Mouse (Mus musculus) spleen, adult 12 weeks (tissue): ENCODE measurements around the gene Cdk5.

Experiments
- DNase-seq: peaks from one replicate; pipeline ENCODE4 v3.0.0; 2022; ENCODE audit warnings: low spot score

The Cdk5 gene

GRCm38 (mm10) chr5:24423129-24424003, at the start of gene Cdk5, which contains the start of gene Slc4a2:
TSS of gene Cdk5 (minus strand) at chr5:24423530.
TSS of gene Slc4a2 (plus strand) at chr5:24423837.
- peak; percentile 91 for DNase-seq

DNA sequence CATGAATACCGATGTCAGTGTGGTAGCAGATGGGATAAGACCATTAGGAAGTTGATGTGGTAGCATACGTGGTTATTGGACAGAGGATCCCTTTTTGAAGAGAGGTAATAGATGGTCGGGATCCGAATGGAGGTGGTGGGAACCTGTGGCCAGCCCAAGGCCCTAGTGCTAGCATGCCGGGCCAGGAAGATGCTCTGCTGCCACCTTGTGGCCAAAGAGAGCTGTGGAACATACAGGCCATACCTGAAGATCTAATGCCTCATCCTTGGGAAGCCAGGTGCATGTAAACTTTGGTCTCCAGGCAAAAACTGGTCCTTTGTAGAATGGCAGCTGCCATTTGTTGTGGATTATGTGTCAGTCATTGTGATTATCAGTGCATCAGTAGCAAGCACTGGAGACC, 47.3 kb upstream of the Cdk5 start:
- DNase-seq = peak; percentile 55

DNA sequence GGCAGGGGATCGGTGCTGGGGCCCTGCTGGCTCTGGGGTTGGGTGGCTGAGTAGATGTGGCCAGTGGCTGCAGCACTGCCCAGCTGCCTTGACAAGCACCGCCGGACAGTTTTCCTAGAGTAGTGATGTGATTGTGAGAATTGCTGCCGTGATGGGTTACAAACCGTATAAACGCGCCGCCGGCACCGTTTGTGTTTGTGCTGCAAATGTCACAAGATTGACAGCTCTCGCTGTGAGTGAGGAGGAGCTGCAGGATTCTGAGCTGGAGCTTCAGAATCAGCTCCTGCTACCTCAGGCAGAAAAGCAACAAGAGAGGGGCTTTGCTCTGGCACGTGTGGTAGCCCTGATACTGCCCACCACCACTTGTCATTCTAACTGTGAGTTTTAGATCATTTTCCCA, 43.4 kb upstream of the Cdk5 start:
- DNase-seq = no peak

- no peak for DNase-seq
Observed at GRCm38 (mm10) chr5:24455613-24456012, 32.3 kb upstream of the Cdk5 start.

DNA sequence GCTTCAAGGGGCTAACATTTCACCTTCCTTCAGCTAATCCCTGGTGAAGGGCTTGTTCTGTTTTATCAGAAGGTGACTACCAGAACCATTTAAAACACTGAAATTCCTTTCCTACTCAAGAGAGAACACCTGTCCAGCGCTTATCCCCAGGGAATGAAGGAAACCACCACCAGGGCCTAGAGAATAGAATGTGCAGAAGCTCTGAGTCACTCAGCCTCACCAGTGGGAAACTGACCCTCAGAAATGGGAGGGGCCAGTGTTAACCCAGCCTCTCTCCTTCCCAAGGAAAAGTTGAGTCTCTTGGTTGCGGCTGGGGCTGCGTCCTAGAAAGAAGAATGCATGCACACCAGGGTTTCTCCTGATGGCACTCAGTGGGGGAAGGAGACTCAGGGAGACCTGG, 31.7 kb upstream of the Cdk5 start:
- no peak for DNase-seq

- DNase-seq = no peak
Observed at GRCm38 (mm10) chr5:24453985-24454303, 30.6 kb upstream of the Cdk5 start.

GRCm38 (mm10) chr5:24453283-24453984, 30.1 kb upstream of the Cdk5 start:
- no peak for DNase-seq

DNA sequence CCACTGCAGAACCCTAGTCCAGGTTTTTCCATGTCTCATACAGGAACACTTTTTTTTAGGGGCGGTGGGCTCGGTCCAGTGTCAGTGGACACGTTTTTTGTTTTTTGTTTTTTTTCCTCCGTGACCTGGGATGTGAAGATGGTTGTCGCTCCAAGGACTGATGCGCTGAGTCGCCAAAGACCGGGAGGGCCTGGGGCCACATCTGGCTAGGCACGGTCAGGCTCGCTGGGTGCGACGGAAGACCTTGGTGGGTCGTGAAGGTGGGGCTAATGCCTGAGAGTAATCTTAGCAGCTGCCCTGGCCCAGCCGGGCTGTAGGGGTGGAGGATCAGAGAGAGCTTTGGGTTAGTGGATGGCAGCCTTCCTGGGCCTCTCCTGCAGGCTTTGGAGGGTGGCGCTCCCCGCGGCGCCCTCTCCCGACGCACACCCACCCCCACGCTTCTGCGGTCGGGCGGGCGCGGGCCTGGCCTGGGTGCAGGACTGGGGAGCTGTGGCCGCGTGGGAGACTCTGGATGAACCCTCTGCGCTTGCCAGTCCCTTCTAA, 29.4 kb upstream of the Cdk5 start:
- DNase-seq = peak; percentile 27

- DNase-seq = no peak
Observed at GRCm38 (mm10) chr5:24452030-24452690, 28.8 kb upstream of the Cdk5 start, which contains the start of gene Agap3. TSS of gene Agap3 (plus strand) at chr5:24452177.

GRCm38 (mm10) chr5:24451264-24452029, 28.1 kb upstream of the Cdk5 start:
- DNase-seq = peak; percentile 70

GRCm38 (mm10) chr5:24447624-24448298, 24.4 kb upstream of the Cdk5 start, which contains the start of gene Tmub1:
TSS of gene Tmub1 (minus strand) at chr5:24447854.
- peak; percentile 73 for DNase-seq

DNA sequence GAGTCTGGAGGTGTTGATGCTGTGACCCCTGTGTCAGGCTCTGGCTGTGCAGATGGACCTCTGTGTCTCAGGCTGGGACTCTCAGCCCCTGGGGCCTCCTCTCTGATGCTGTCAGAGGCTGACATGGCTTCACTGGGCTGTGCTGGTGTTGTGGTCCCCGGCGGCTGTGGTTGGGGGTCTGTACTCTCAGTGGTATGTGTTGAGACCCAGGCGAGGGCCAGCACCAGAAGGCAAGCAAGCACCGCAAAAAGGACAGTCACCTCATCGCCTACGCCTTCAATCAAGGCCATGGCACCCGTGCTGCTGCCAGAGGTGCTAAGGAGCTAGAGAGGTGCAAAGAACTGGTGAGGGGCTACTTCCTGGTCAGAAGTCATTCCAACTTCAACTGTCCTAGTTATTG, 23.3 kb upstream of the Cdk5 start:
- no peak for DNase-seq

GRCm38 (mm10) chr5:24445428-24446080, 22.2 kb upstream of the Cdk5 start:
- no peak for DNase-seq

- peak; percentile 87 for DNase-seq
Observed at GRCm38 (mm10) chr5:24444746-24445427, 21.6 kb upstream of the Cdk5 start, which contains the start of gene Fastk. TSS of gene Fastk (minus strand) at chr5:24445287.

DNA sequence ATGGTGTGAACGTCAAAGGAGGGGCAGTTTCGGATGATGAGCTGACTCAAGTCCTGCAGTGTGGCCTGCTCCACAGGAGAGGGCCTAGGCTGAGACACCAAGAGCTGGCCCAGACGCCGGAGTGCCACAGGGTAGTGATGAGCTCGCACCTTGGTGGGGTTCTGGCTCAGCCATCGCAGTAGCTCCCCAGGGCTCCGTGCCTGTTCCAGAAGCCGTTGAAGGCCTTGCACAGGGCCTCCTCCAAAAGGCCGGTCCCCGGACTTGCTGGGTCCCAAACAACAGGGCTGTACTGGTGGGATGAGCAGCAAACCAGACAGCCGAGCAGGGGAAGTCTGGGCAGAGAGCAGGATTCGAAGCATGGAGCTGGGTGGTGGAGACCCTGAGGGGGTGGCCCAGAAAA, 20.6 kb upstream of the Cdk5 start:
- DNase-seq = no peak

- DNase-seq = no peak
Observed at GRCm38 (mm10) chr5:24443204-24443603, 19.9 kb upstream of the Cdk5 start.

DNA sequence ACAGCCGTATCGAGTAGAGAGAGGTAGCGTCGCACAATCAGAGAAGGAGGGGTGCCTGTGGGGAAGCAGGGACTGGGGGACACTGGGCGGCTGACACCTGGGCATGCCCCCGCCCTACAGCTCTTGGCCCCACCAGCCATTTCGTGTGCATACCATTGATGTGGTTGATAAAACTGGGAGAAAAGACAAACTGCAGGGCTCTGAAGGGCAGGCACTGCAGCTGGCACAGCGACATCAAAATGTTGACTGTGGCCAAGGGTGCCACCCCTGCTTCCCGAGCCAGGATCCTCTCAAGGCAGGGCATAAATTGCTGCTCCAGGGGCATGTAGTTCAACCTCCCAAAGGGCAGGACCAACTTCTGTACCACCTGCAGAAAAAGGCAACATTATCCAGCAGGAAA, 18.7 kb upstream of the Cdk5 start:
- DNase-seq = no peak

DNA sequence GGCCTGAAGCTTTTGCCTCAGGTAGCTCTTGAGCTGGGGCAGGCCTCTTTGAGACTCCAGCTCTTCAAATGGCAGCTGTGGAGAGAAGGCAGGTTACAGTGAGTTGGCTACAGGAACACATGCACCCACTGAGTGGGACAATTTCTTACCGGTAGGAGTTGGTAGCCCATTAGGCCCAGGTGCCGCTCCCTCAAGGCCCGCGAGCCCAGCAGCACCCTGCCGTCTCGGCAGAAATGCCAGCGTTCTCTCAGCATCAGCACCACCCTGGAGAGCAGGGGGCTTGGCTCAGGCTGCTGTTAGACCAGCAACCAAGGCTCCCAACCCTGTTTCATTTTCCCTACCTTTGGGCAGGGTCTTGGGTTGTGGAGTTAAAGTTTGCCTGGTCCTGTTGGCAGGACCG, 17.9 kb upstream of the Cdk5 start:
- no peak for DNase-seq

DNA sequence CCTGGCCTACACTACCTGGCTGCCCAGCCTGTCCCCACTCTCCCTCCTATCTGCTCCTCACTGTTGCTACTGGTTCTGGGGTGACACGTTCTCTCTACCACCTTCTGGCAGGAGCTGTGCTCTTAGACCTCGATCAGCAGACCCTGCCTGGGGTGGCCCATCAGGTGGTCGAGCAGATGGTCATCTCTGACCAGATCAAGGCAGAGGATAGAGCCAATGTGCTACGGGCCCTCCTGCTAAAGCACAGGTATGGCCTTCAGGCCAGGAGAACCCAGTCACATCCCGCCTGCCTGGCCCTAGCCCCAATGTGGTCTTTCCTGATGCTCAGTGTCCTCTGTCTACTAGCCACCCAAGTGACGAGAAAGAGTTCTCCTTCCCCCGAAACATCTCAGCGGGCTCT, 10.7 kb upstream of the Cdk5 start:
- no peak for DNase-seq

DNA sequence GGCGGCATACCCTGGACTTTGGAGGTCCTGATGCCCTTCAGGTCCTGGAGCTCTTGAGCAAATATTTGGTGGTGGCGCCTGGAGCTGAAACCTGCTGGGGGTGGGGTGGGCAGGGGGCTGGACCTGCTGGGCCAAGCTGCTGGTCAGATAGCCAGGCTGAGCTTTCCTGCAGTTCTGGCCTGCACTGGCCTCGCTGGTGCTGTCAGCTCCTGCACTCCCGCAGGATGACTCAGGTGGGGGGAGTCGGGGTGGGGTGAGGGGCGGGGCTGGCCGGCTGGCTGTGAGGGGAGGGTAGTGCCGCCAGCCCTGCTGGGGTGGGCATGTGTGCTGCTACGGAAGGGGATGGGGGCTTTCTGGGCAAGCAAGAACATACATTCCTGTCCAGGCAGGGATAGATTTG, 5.3 kb upstream of the Cdk5 start:
- no peak for DNase-seq
